In the genomic region with DNA sequence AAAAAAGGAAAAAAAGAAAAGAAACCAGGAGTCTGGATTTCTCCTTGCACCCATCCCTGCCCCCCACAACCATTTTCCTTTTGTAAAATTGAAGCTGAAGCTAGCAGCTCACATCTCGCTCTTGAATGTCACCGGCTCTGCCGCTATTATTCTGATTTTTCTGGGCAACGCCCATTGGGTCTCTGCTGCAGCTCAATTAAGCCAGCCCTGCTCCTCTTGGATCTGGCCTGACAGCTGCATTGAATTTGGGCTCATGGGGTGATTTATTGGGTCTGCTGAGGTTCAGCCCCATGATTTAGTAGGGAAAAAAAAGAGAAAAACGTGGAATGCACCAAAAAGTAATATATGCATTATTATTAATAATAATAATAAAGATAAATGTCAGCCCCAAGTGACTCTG, we compare ENCODE assay signal across 12 mouse cellular contexts.
DNase-seq lines count a peak whose midpoint lies in the region; ATAC-seq and TF ChIP-seq lines count a peak whose summit lies in the region.
"Had no signal": no experiment of that assay in that cellular context is flagged by ENCODE, and none has a peak within 500 bp of the region (broad histone marks: within the 10 kb centered on the region; RNA-seq: fewer than 3 reads in every experiment).

No protein-coding gene starts in this region.

- H3K4me2 ChIP-seq in hindbrain, embryonic 11.5 days (replicated peaks; ENCODE audit: low read depth, low read length), result no peak overlapping the region
- no peak overlapping the region for H3K4me2 ChIP-seq in hindbrain, embryonic 13.5 days
- H3K4me2 ChIP-seq: liver, embryonic 13.5 days had no signal

- TF ChIP-seq POLR2A in brain, embryonic 14.5 days (IDR thresholded peaks at IDR 0.05; ENCODE audit: borderline replicate concordance, extremely low read depth, insufficient read depth, insufficient read length, poor library complexity, severe bottlenecking), result no peak

- H3K36me3 ChIP-seq in hindbrain, embryonic 11.5 days (ENCODE audit: control insufficient read depth, insufficient read depth, low read length), result no peaks in the 10 kb centered on the region
- no peaks in the 10 kb centered on the region for H3K36me3 ChIP-seq in hindbrain, embryonic 13.5 days
- H3K36me3 ChIP-seq: liver, embryonic 13.5 days had no signal

- peak; percentile 39 for DNase-seq in hindbrain, embryonic 11.5 days (ENCODE audit: low spot score)
- peak; percentile 62 for DNase-seq in brain, embryonic 14.5 days (ENCODE audit: low read depth)
- DNase-seq in embryo, embryonic 11 days, result peak; percentile 67
- DNase-seq in forelimb bud, embryonic 11.5 days (ENCODE audit: low read depth, low spot score), result peak; percentile 84
- no peak for DNase-seq in gastrocnemius, postnatal 14 days
- no peak for DNase-seq in adrenal gland, postnatal 36 days
- DNase-seq in cerebellum, adult 11 months, result no peak
- DNase-seq: cerebellum, adult 2 months; kidney, adult 8-10 months; liver, embryonic 13.5 days had no signal

- no peaks in the 10 kb centered on the region for H3K27me3 ChIP-seq in hindbrain, embryonic 11.5 days (ENCODE audit: control insufficient read depth, insufficient read depth, low read length)
- H3K27me3 ChIP-seq in hindbrain, embryonic 13.5 days, result no peaks in the 10 kb centered on the region
- H3K27me3 ChIP-seq: liver, embryonic 13.5 days had no signal

- TF ChIP-seq CTCF in brain, embryonic 14.5 days (IDR thresholded peaks at IDR 0.05; ENCODE audit: borderline replicate concordance, extremely low read depth, insufficient read depth, insufficient read length), result no peak

- no peak overlapping the region for H3K27ac ChIP-seq in hindbrain, embryonic 11.5 days (ENCODE audit: low read depth, low read length)
- no peak overlapping the region for H3K27ac ChIP-seq in hindbrain, embryonic 13.5 days
- H3K27ac ChIP-seq: liver, embryonic 13.5 days had no signal

- ATAC-seq in hindbrain, embryonic 11.5 days (ENCODE audit: low FRiP score), result peak; percentile 51; the same call in 1 of the 2 replicates
- no peak for ATAC-seq in hindbrain, embryonic 13.5 days (ENCODE audit: low FRiP score)

- intact Hi-C loops in gastrocnemius, postnatal 14 days (cut with DNase I; ENCODE audit: low total_unique reads), result no loop called here

- H3K9me3 ChIP-seq in hindbrain, embryonic 11.5 days (ENCODE audit: control insufficient read depth, low read length), result no peaks in the 10 kb centered on the region
- no peaks in the 10 kb centered on the region for H3K9me3 ChIP-seq in hindbrain, embryonic 13.5 days
- H3K9me3 ChIP-seq: liver, embryonic 13.5 days had no signal

- no peak overlapping the region for H3K9ac ChIP-seq in hindbrain, embryonic 11.5 days (ENCODE audit: low read depth, low read length)
- no peak overlapping the region for H3K9ac ChIP-seq in hindbrain, embryonic 13.5 days
- H3K9ac ChIP-seq: liver, embryonic 13.5 days had no signal

- H3K4me1 ChIP-seq in hindbrain, embryonic 11.5 days (replicated peaks; ENCODE audit: control insufficient read depth, insufficient read depth, low read length), result peaks cover 4% of the 10 kb centered on the region; the same call in 1 of the 2 replicates
- peaks cover 9% of the 10 kb centered on the region for H3K4me1 ChIP-seq in hindbrain, embryonic 13.5 days (replicated peaks)
- H3K4me1 ChIP-seq: liver, embryonic 13.5 days had no signal

- WGBS in hindbrain, embryonic 11.5 days, result 21% methylated on average over 5 of the region's 5 CpGs
- WGBS in hindbrain, embryonic 13.5 days, result 20% methylated on average over 5 of the region's 5 CpGs

- no peak overlapping the region for H3K4me3 ChIP-seq in hindbrain, embryonic 11.5 days (ENCODE audit: low read depth, low read length)
- no peak overlapping the region for H3K4me3 ChIP-seq in hindbrain, embryonic 13.5 days
- H3K4me3 ChIP-seq: erythroblast, embryonic 14.5 days; liver, embryonic 13.5 days had no signal

Comparison
In these comparisons a context has a peak if more than half of its experiments do, and no peak if none do; other contexts are left out.
1. DNase-seq: peak in hindbrain, embryonic 11.5 days (single experiment), brain, embryonic 14.5 days (single experiment), embryo, embryonic 11 days (single experiment) and forelimb bud, embryonic 11.5 days (single experiment); none in gastrocnemius, postnatal 14 days (single experiment), adrenal gland, postnatal 36 days (0 of 2) and cerebellum, adult 11 months (single experiment).